Mouse (Mus musculus) hindbrain, embryonic 14.5 days (tissue): ENCODE data around the gene Ubn1. TPM values are rescaled to one million over a fixed set of nuclear protein-coding genes. Genes with fewer than 3 reads are reported as not detected.

Experiments
- ATAC-seq: fragments of 200-750 bp; cut with Nextera tagmentation; 2 replicates; pipeline ENCODE4 v1.8.0; 2017; ENCODE audit warnings: moderate number of reproducible peaks, mild to moderate bottlenecking, moderate TSS enrichment, moderate library complexity; ENCODE audit not compliant: low FRiP score
- DNase-seq: peaks from one replicate; pipeline ENCODE4 v3.0.0-alpha.2; 2015; ENCODE audit warnings: low spot score
- H3K27ac ChIP-seq: fragments of 300-500 bp; sonication (generic); 2 replicates; pipeline ENCODE4 v1.5.1; 2014; ENCODE audit warnings: mild to moderate bottlenecking, moderate library complexity
- H3K27me3 ChIP-seq: fragments of 300-500 bp; sonication (generic); 2 replicates; pipeline ENCODE4 v1.6.1; 2014; ENCODE audit warnings: mild to moderate bottlenecking, low read length, mixed read lengths; ENCODE audit not compliant: control insufficient read depth, insufficient read depth
- H3K36me3 ChIP-seq: fragments of 300-500 bp; sonication (generic); replicated peaks from 2 replicates; pipeline ENCODE4 v1.6.1; 2014; ENCODE audit not compliant: control insufficient read depth, insufficient read depth
- H3K4me1 ChIP-seq: fragments of 300-500 bp; sonication (generic); replicated peaks from 2 replicates; pipeline ENCODE4 v1.6.1; 2014; ENCODE audit warnings: antibody characterized with exemption, low read length, mixed read lengths; ENCODE audit not compliant: control insufficient read depth, insufficient read depth
- H3K4me2 ChIP-seq: fragments of 300-500 bp; sonication (generic); replicated peaks from 2 replicates; pipeline ENCODE4 v1.6.1; 2014; ENCODE audit warnings: mild to moderate bottlenecking, moderate library complexity
- H3K4me3 ChIP-seq: fragments of 300-500 bp; sonication (generic); replicated peaks from 2 replicates; pipeline ENCODE4 v1.5.1; 2014; ENCODE audit warnings: mild to moderate bottlenecking, low read length
- H3K9ac ChIP-seq: fragments of 300-500 bp; sonication (generic); 2 replicates; pipeline ENCODE4 v1.6.1; 2014
- H3K9me3 ChIP-seq: fragments of 300-500 bp; sonication (generic); 2 replicates; pipeline ENCODE4 v1.6.1; 2016; ENCODE audit warnings: low read length; ENCODE audit not compliant: control insufficient read depth
- WGBS: fragments of 180-500 bp; shearing (Covaris S2); extraction: QIAGEN DNeasy Blood & Tissue Kit; methylation state at CpG from one replicate; pipeline ENCODE4 v1.1.7; 2014; 5-methylcytosine and 5-hydroxymethylcytosine counted together
- polyA plus RNA-seq: library from polyadenylated mRNA; unstranded; fragments of >200 nt; fragmentation: Nextera tagmentation; extraction: Ambion mirVana; gene quantifications from 2 replicates; pipeline ENCODE4 v1.2.1, GENCODE M21; 2014

The Ubn1 gene
- polyA plus RNA-seq, 1 experiment from 2014 or later: 14.9 TPM

DNA sequence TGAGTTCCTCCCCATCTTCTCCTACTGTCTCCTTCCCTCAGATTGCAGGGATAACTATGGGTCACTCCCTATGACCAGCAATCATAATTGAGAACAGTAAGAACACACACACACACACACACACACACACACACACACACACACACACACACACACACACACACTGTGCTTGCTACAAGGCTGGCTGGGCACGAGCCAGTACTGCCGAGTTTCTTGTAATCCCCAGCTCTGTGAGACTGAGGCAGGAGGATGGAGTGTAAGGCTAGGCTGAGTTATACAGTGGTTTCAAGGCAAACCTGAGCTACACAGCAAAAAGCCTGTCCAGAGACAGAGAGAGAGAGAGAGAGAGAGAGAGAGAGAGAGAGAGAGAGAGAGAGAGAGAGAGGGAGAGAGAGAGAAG, 80.3 kb downstream of the Ubn1 start:
- 56% methylated on average over 2 of the region's 2 CpGs for WGBS
- H3K9ac ChIP-seq: no peak overlapping the region
- no peaks in the 10 kb centered on the region for H3K4me1 ChIP-seq
- peaks cover 61% of the 10 kb centered on the region for H3K27me3 ChIP-seq
- H3K36me3 ChIP-seq: no peaks in the 10 kb centered on the region
- H3K4me2 ChIP-seq: no peak overlapping the region
- ATAC-seq (no peak), DNase-seq (no peak)
- no peak overlapping the region for H3K4me3 ChIP-seq
- no peak overlapping the region for H3K27ac ChIP-seq
- no peaks in the 10 kb centered on the region for H3K9me3 ChIP-seq

DNA sequence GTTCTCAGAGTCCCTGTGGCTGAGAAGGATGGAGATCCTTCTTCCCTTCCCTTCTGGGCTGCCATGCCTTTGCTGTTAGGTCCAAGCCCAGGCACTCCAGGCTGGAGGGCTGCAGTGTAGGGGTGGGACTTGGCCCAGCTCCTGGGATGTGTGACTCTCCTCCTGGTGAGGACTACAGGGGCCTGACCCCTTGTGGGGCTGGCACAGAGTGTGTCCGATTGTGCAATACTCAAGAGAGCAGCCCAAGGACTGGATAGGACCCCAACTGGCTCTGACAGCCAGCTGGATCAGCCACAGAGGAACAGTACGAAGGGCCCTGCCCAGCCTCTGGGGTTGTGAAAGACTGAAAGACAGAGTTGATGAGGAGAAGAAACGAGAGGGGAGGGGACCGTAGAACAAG, 80.9 kb downstream of the Ubn1 start:
- no peak overlapping the region for H3K27ac ChIP-seq
- no peaks in the 10 kb centered on the region for H3K9me3 ChIP-seq
- WGBS: 7% methylated on average over 4 of the region's 4 CpGs
- DNase-seq (no peak), ATAC-seq (no peak)
- H3K4me2 ChIP-seq: no peak overlapping the region
- H3K4me3 ChIP-seq: no peak overlapping the region
- no peak overlapping the region for H3K9ac ChIP-seq
- peaks cover 61% of the 10 kb centered on the region for H3K27me3 ChIP-seq
- no peaks in the 10 kb centered on the region for H3K36me3 ChIP-seq
- no peaks in the 10 kb centered on the region for H3K4me1 ChIP-seq

DNA sequence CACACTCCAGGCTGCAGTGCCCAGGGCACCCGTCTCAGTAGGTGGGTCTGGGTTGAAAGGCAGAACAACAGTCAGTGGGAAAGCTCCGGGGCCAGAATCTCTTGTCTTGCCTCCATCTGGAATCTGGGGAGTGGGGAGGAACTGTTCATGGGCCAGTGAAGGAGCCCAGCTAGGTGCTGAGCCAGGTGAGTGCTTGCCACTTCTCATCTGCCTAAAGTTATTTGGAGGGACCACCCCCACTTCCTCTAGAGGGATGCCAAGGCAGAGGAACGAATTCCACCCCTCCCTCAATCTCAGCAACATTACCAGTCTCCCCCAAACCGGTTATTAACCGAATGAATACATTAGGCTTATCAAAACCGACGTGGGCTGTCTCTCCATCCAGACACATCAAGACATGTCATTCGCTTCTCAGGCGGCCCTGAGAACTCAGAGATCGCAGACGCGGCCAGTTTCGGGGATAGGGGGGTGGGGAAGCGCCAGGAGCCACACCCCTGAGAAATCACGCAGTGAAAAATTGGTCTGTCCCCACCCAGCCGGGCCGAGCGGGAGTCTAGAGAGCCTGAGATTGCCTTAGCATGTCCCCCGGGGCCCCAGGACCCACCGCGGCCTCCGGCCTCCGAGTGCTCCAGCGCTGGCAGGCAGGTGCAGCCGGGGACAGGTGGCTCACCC, 81.5 kb downstream of the Ubn1 start:
- H3K4me2 ChIP-seq: no peak overlapping the region; the same call in 1 of the 2 replicates
- no peaks in the 10 kb centered on the region for H3K4me1 ChIP-seq
- peaks cover 61% of the 10 kb centered on the region for H3K27me3 ChIP-seq
- H3K27ac ChIP-seq: no peak overlapping the region
- ATAC-seq: no peak
- no peaks in the 10 kb centered on the region for H3K9me3 ChIP-seq
- no peak overlapping the region for H3K9ac ChIP-seq
- 4% methylated on average over 25 of the region's 25 CpGs for WGBS
- no peak overlapping the region for H3K4me3 ChIP-seq
- no peaks in the 10 kb centered on the region for H3K36me3 ChIP-seq
- DNase-seq: no peak

DNA sequence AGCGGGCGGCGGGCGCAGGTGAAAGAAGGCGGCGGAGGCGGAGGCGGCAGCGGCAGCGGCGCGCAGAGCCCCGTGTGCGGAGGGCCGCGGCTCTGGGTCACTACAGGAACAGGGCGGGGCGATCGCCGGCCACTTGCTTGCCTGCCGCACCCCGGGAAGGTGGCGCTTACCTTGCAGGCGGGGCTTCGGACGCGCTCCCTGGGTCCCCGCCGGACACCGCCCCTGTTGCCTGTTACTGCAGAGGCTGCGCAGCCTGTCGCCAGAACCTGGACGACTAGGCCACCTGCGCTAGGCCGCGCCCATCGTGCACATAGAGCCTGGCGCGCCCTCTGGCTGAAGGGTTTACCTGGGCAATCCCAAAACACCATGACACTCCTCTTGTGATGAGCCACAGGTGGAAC, 82.5 kb downstream of the Ubn1 start, which contains the start of gene Ppl:
Gene Ppl (minus strand): TSS at position 21 of the 401 bp plus-strand sequence.
- H3K4me1 ChIP-seq: no peaks in the 10 kb centered on the region
- H3K27me3 ChIP-seq: peaks cover 61% of the 10 kb centered on the region
- H3K9me3 ChIP-seq: no peaks in the 10 kb centered on the region
- peak within 1 kb of the TSS; percentile 39 for H3K4me2 ChIP-seq
- no peaks in the 10 kb centered on the region for H3K36me3 ChIP-seq
- no peak within 1 kb of the TSS for H3K27ac ChIP-seq
- H3K4me3 ChIP-seq: peak within 1 kb of the TSS; percentile 21
- H3K9ac ChIP-seq: no peak within 1 kb of the TSS
- DNase-seq: no peak
- WGBS: under 1% methylated on average over 30 of the region's 39 CpGs
- no peak for ATAC-seq

DNA sequence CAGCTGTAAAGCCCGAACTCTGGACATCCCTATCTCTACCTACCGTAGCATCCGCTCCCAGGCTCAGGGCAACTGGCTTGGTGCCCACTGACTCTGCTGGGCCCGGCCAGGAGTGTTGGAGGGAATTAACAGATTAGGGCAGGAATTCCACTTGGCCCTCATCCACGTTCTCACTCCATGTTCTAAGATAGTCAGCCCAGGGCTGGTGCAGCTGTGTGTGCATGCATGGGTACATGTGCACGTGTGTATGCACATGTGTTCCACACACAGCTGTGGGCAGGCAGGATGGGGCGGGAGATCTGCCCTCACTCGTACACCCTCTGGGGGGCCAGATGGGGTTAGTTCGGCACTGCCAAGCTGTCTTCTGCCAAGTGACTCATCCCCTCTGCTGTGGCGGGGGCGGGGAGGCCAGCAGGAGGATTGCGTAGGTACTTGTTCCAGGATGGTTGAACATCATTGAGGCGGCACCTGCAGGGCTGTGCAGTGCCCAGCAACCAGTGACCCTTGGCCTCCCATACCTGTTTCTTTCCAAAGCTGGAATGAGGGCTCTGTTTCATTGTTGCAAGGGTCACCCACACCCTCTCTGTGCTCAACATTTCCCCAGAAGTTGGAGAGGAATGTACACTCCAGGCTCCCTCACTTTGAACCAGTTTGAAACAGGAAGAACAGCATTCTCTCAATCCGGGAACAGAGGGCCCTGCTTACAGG, 84.9 kb downstream of the Ubn1 start:
- ATAC-seq (no peak), DNase-seq (no peak)
- Histone ChIP-seq H3K4me2 (no peak overlapping the region), H3K27ac (no peak overlapping the region), H3K9ac (no peak overlapping the region), H3K9me3 (no peaks in the 10 kb centered on the region), H3K4me1 (no peaks in the 10 kb centered on the region), H3K27me3 (peaks cover 51% of the 10 kb centered on the region), H3K36me3 (no peaks in the 10 kb centered on the region), H3K4me3 (no peak overlapping the region)
- 78% methylated on average over 14 of the region's 14 CpGs for whole genome bisulfite sequencing

DNA sequence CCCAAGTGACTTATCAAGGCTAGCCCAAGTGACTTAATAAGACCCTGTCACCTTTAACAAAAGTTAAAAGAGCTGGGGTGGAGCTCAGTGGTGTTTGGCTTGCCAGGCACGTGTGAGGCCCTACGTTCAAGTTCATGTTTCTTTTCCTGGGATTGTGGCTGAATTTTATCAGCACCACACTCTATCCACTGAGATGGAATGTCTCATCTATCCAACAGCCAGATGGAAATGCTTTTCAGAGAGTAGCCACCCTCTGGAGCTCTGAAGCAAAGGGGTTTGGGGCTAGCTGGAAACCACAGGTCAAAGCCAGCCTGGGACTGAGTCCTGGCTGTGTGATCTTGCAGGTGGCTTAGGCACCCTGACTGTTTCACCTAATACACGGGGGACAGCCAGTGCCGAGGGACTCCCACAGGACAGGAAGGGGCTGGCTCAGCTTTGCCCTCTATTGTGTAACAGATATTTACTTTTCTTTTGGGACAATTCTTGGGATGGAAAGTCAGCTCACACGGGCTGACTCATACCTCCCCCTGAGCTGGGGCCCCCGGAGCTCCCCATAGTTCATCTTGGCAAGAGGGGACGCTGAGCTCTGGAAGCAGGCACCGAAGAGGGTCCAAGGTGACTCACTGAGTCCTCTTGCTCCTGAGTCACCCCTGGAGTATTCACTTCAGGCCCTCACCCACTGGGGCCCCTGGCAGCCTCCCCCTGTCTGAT, 85.8 kb downstream of the Ubn1 start:
- peak; percentile 31; the same call in 1 of the 2 replicates for ATAC-seq
- no peaks in the 10 kb centered on the region for H3K9me3 ChIP-seq
- no peak overlapping the region for H3K27ac ChIP-seq
- H3K9ac ChIP-seq: no peak overlapping the region
- H3K4me1 ChIP-seq: no peaks in the 10 kb centered on the region
- H3K27me3 ChIP-seq: peaks cover 42% of the 10 kb centered on the region
- no peaks in the 10 kb centered on the region for H3K36me3 ChIP-seq
- no peak overlapping the region for H3K4me2 ChIP-seq
- no peak for DNase-seq
- no peak overlapping the region for H3K4me3 ChIP-seq
- WGBS: 74% methylated on average over 8 of the region's 8 CpGs

Other genes starting within 250 kb of the Ubn1 start
- 0.34 and 0.74 TPM in 2 replicates for gene 4930562C15Rik, start 214.6 kb upstream of the Ubn1 start, polyA plus RNA-seq
- gene Ubald1, start 169.7 kb upstream of the Ubn1 start, polyA plus RNA-seq: 54.0 and 54.4 TPM in 2 replicates
- gene Mgrn1, start 163.8 kb upstream of the Ubn1 start, polyA plus RNA-seq: 119 and 122 TPM in 2 replicates
- gene Nudt16l1, start 111.3 kb upstream of the Ubn1 start, polyA plus RNA-seq: 122 and 133 TPM in 2 replicates
- 55.9 and 58.5 TPM in 2 replicates for gene Anks3, start 85.9 kb upstream of the Ubn1 start, polyA plus RNA-seq
- gene Sept12, start 52.2 kb upstream of the Ubn1 start, polyA plus RNA-seq: not detected in 2 replicates
- gene Smim22, start 42.8 kb upstream of the Ubn1 start, polyA plus RNA-seq: 4.2 and 4.7 TPM in 2 replicates
- 147 and 154 TPM in 2 replicates for gene Rogdi, start 36.5 kb upstream of the Ubn1 start, polyA plus RNA-seq
- gene Glyr1, start 194 bp upstream of the Ubn1 start, polyA plus RNA-seq: 120 and 144 TPM in 2 replicates
- gene Ppl, start 82.4 kb downstream of the Ubn1 start, polyA plus RNA-seq: 0.09 and 0.29 TPM in 2 replicates
- gene Sec14l5, start 97.1 kb downstream of the Ubn1 start, polyA plus RNA-seq: 0.35 and 0.48 TPM in 2 replicates
- gene Nagpa, start 154.0 kb downstream of the Ubn1 start, polyA plus RNA-seq: 11.9 TPM in 2 replicates
- gene AU021092, start 172.2 kb downstream of the Ubn1 start, polyA plus RNA-seq: 17.2 and 18.8 TPM in 2 replicates
- 38.4 and 38.9 TPM in 2 replicates for gene Alg1, start 183.6 kb downstream of the Ubn1 start, polyA plus RNA-seq
- 7.1 and 10.7 TPM in 2 replicates for gene Eef2kmt, start 205.9 kb downstream of the Ubn1 start, polyA plus RNA-seq